Mouse (Mus musculus): ENCODE measurements around the gene Vax1. TPM values are rescaled to one million over a fixed set of nuclear protein-coding genes. Genes with fewer than 3 reads are reported as not detected.
A peak's percentile ranks its signal among the peaks of the same experiment; 100 is the strongest.

Gene Vax1
- polyA plus RNA-seq, 1 experiment from 2014 or later, result 0.89 TPM

DNA sequence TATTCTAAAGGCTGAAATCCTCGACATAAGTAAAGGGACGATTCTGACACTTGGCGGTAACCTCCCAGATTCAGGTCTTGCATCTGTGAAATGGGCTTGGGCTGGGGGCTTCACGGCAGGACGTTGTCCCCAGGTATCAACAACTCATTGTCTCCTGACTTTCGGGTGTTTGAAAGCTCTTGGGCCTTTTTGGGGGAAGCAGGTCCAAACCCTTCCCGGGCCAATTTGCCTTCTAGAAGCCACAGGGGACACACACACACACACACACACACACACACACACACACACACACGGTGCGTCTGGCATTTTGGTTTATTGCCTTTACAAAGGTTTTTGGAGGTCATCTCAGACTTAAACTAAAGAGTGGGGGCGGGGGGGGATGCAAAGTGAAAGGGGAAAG lies 23.6 kb upstream of the Vax1 start:
- no peak overlapping the region; the same call in 1 of the 2 replicates for H3K9ac ChIP-seq (replicated peaks; ENCODE audit: low read depth, low read length)
- H3K9me3 ChIP-seq (ENCODE audit: control insufficient read depth, low read length), result no peaks in the 10 kb centered on the region
- 4% methylated on average over 10 of the region's 10 CpGs for WGBS
- H3K4me3 ChIP-seq (replicated peaks; ENCODE audit: low read length), result peak overlapping the region; percentile 30
- peak overlapping the region; percentile 54; the same call in 1 of the 2 replicates for H3K4me2 ChIP-seq (ENCODE audit: low read length)
- H3K27ac ChIP-seq (ENCODE audit: low read length), result no peak overlapping the region
- ATAC-seq, result no peak
- H3K36me3 ChIP-seq (ENCODE audit: control insufficient read depth, insufficient read depth), result no peaks in the 10 kb centered on the region
- H3K27me3 ChIP-seq (replicated peaks; ENCODE audit: control insufficient read depth, insufficient read depth, low read length), result peaks cover 59% of the 10 kb centered on the region
- H3K4me1 ChIP-seq (replicated peaks; ENCODE audit: control insufficient read depth, insufficient read depth, low read length), result peaks cover 11% of the 10 kb centered on the region

DNA sequence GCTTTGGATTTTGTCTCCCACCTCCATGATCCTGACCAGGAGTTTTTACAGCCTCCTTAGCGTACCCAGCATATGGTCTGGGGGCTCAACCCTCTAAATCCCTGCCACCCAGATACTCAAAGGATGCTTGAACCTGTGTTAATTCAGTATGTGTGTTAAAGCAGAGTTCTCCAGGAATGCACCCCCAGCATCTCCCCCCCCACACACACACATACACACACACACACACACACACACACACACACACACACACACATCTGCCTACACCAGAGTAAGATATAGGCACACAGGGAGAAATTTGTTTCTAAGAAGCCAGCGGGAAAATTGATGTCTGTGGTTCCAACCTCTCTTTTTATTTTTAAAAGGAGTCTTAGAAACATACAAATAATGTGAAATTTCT lies 22.6 kb upstream of the Vax1 start:
- no peak overlapping the region for H3K4me2 ChIP-seq (ENCODE audit: low read length)

DNA sequence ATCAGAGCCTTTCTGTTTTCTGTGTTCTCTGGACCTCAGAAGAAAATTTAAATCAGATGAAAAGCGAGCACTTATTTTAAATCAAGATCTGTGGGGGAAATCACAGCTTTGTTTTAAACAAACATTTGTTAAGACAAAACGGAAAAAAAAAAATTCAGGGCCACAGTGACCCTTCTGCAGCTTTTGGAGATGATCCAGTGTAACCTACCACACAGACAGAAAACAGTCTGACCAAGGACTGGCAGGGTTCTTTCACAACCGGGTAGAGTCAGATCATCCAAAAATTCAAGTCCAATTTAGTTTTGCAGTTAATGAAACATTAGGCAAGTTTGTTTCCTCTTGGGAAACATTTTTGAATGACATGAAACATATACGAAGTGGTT lies 21.3 kb upstream of the Vax1 start:
- Histone ChIP-seq H3K27ac (ENCODE audit: low read length) (no peak overlapping the region), H3K4me2 (ENCODE audit: low read length) (no peak overlapping the region), H3K4me1 (replicated peaks; ENCODE audit: control insufficient read depth, insufficient read depth, low read length) (peaks cover 9% of the 10 kb centered on the region), H3K36me3 (ENCODE audit: control insufficient read depth, insufficient read depth) (no peaks in the 10 kb centered on the region), H3K27me3 (replicated peaks; ENCODE audit: control insufficient read depth, insufficient read depth, low read length) (peaks cover 52% of the 10 kb centered on the region), H3K9ac (replicated peaks; ENCODE audit: low read depth, low read length) (no peak overlapping the region), H3K9me3 (ENCODE audit: control insufficient read depth, low read length) (no peaks in the 10 kb centered on the region), H3K4me3 (replicated peaks; ENCODE audit: low read length) (no peak overlapping the region)
- 13% methylated on average over 4 of the region's 4 CpGs for WGBS
- no peak for ATAC-seq

More for the DNA sequence above, 22.6 kb upstream of the Vax1 start:
- Histone ChIP-seq H3K27ac (ENCODE audit: low read length) (no peak overlapping the region), H3K27me3 (replicated peaks; ENCODE audit: control insufficient read depth, insufficient read depth, low read length) (peaks cover 59% of the 10 kb centered on the region), H3K4me3 (replicated peaks; ENCODE audit: low read length) (no peak overlapping the region), H3K36me3 (ENCODE audit: control insufficient read depth, insufficient read depth) (no peaks in the 10 kb centered on the region), H3K4me1 (replicated peaks; ENCODE audit: control insufficient read depth, insufficient read depth, low read length) (peaks cover 11% of the 10 kb centered on the region), H3K9me3 (ENCODE audit: control insufficient read depth, low read length) (no peaks in the 10 kb centered on the region), H3K9ac (replicated peaks; ENCODE audit: low read depth, low read length) (no peak overlapping the region)
- no peak for ATAC-seq
- WGBS, result 14% methylated on average over 2 of the region's 2 CpGs

DNA sequence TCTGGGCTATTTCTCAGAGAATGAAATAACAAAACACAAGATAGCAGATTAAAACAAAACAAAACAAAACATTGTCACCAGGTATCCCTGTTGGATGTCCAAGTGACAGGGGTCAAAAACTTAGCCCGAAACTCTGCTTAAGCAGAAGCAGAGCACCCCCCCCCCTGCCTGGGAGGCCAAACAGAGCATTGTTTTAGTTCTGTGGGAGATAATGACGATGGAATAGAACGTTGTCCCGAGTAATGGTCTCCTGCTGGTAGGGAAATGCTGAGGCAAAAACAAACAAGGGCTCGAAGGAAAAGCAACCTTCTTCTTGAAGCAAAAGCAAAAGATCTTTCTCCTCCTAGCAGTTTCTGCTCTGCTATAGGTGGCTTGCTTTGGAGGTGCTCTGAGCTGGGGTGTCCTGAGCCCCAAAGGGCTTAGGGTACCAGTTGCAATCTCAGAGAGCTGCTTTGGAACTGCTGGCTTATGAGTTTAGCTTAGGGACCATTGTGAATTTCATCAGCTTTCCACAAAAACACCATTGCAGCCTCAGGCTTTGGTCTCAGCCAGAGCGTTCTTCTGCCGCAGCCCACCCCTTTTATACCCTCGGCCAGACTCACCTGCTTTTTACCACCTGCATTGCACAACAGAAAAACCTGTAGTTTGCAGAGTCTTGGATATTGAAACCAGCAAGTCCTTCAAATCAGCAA lies 20.7 kb upstream of the Vax1 start:
- Histone ChIP-seq H3K36me3 (ENCODE audit: control insufficient read depth, insufficient read depth) (no peaks in the 10 kb centered on the region), H3K4me2 (ENCODE audit: low read length) (no peak overlapping the region), H3K27me3 (replicated peaks; ENCODE audit: control insufficient read depth, insufficient read depth, low read length) (peaks cover 51% of the 10 kb centered on the region), H3K4me1 (replicated peaks; ENCODE audit: control insufficient read depth, insufficient read depth, low read length) (peaks cover 8% of the 10 kb centered on the region), H3K9ac (replicated peaks; ENCODE audit: low read depth, low read length) (no peak overlapping the region), H3K4me3 (replicated peaks; ENCODE audit: low read length) (no peak overlapping the region), H3K27ac (ENCODE audit: low read length) (no peak overlapping the region), H3K9me3 (ENCODE audit: control insufficient read depth, low read length) (no peaks in the 10 kb centered on the region)
- 7% methylated on average over 8 of the region's 8 CpGs for WGBS
- ATAC-seq, result no peak

DNA sequence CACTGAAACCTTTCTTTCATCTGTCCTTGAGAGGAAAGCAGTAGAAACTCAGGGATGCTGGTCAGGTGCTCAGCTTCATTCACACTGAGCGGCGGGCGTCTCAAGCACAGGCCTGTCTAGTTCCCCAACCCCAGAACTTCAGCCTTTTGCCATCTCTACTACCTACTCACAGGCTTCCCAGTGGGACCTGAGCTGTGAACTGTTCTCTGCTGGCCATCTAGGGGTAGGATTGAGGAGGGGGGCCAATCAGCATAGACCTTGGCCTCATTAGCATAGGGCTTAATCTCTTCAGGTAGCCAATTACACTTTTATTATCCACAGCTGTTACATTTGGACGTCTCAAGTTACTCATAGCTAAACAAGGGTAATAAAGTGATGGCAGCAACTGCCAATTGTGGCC lies 19.1 kb upstream of the Vax1 start:
- Histone ChIP-seq H3K4me3 (replicated peaks; ENCODE audit: low read length) (no peak overlapping the region), H3K27ac (ENCODE audit: low read length) (no peak overlapping the region), H3K27me3 (replicated peaks; ENCODE audit: control insufficient read depth, insufficient read depth, low read length) (peaks cover 53% of the 10 kb centered on the region), H3K36me3 (ENCODE audit: control insufficient read depth, insufficient read depth) (no peaks in the 10 kb centered on the region), H3K4me1 (replicated peaks; ENCODE audit: control insufficient read depth, insufficient read depth, low read length) (peaks cover 3% of the 10 kb centered on the region), H3K9me3 (ENCODE audit: control insufficient read depth, low read length) (no peaks in the 10 kb centered on the region), H3K9ac (replicated peaks; ENCODE audit: low read depth, low read length) (no peak overlapping the region), H3K4me2 (ENCODE audit: low read length) (no peak overlapping the region)
- WGBS, result 32% methylated on average over 4 of the region's 4 CpGs
- ATAC-seq, result no peak

DNA sequence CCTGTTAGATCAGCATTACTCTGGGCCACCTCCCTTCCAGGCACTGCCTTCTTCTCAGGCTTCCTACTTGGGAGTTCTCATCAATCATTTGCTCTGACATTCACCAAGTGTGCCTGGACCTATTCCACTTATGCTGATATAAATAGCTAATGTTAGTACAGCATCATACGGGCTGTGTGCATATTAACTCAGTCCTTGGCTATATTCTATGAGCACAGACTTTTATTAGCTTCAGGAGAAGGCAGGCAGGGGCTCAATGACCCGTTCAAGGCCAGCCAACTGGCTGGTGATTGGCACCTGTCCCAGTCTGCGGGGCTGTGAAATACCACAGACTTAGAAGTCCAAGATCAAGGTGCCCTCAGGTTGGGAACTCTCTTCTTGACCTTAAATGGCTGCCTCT lies 14.1 kb upstream of the Vax1 start:
- WGBS, result 44% methylated on average over 3 of the region's 3 CpGs
- Histone ChIP-seq H3K9ac (replicated peaks; ENCODE audit: low read depth, low read length) (no peak overlapping the region), H3K27ac (ENCODE audit: low read length) (no peak overlapping the region), H3K4me2 (ENCODE audit: low read length) (no peak overlapping the region), H3K27me3 (replicated peaks; ENCODE audit: control insufficient read depth, insufficient read depth, low read length) (peaks cover 35% of the 10 kb centered on the region), H3K36me3 (ENCODE audit: control insufficient read depth, insufficient read depth) (no peaks in the 10 kb centered on the region), H3K9me3 (ENCODE audit: control insufficient read depth, low read length) (no peaks in the 10 kb centered on the region), H3K4me3 (replicated peaks; ENCODE audit: low read length) (no peak overlapping the region), H3K4me1 (replicated peaks; ENCODE audit: control insufficient read depth, insufficient read depth, low read length) (no peaks in the 10 kb centered on the region)
- ATAC-seq, result no peak

DNA sequence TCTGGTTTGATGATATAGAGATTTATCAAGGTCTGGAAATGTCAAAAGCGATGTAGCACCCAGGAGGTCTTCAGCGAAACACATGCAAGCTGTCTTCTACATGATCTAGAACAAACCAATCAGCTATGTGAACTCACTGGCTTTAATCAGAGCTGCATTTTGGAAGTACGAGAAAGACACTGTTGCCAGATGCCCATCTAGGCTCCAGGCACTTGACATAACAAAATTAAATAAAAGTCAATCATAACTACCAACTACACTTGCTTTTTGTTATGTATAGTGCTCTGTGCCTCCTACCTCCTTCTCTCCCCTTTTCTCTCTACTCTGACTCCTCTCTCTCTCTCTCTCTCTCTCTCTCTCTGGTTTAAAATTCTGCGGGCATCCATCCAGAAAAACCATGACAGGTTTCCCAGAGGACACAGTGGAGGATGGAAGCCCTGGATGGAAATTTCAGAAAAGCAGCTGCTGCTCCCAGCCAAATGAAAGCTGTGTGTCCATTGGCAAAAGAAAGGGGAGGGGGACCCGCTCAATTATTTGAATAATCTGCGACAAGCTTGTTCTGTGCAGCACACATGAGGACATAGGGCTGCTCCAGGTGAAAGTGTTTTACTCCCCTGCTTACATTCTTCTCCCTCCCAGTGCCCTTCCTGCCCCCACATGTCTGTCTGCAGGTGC lies 3.6 kb upstream of the Vax1 start:
- H3K36me3 ChIP-seq (ENCODE audit: control insufficient read depth, insufficient read depth), result no peaks in the 10 kb centered on the region
- no peak overlapping the region for H3K27ac ChIP-seq (ENCODE audit: low read length)
- no peak overlapping the region for H3K4me2 ChIP-seq (ENCODE audit: low read length)
- H3K27me3 ChIP-seq (replicated peaks; ENCODE audit: control insufficient read depth, insufficient read depth, low read length), result peaks cover 40% of the 10 kb centered on the region
- ATAC-seq, result no peak
- WGBS, result 10% methylated on average over 6 of the region's 6 CpGs
- H3K9ac ChIP-seq (replicated peaks; ENCODE audit: low read depth, low read length), result no peak overlapping the region
- peaks cover 22% of the 10 kb centered on the region for H3K4me1 ChIP-seq (replicated peaks; ENCODE audit: control insufficient read depth, insufficient read depth, low read length)
- no peaks in the 10 kb centered on the region for H3K9me3 ChIP-seq (ENCODE audit: control insufficient read depth, low read length)
- H3K4me3 ChIP-seq (replicated peaks; ENCODE audit: low read length), result no peak overlapping the region

DNA sequence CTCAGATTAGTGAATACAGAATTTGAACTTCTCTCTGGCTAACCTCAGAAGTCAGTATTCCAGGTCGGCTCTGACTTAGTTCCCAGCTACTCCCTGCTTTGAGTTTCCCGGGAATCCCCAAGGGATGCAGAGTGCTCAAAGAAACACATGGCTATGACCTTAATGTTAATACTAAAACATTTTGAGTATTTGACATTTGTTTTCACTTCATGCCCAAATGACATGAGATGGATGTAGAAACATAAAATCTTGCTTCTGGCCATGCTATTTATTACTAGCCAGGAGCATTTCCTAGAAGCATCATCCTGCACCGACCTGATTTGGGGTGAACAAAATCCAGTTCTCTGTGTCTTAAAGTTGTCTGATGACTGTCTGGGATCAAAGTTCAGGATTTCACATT lies 2.9 kb upstream of the Vax1 start:
- no peaks in the 10 kb centered on the region for H3K36me3 ChIP-seq (ENCODE audit: control insufficient read depth, insufficient read depth)
- 9% methylated on average over 3 of the region's 3 CpGs for WGBS
- ATAC-seq, result no peak
- no peaks in the 10 kb centered on the region for H3K9me3 ChIP-seq (ENCODE audit: control insufficient read depth, low read length)
- H3K4me1 ChIP-seq (replicated peaks; ENCODE audit: control insufficient read depth, insufficient read depth, low read length), result peaks cover 26% of the 10 kb centered on the region
- peaks cover 47% of the 10 kb centered on the region for H3K27me3 ChIP-seq (replicated peaks; ENCODE audit: control insufficient read depth, insufficient read depth, low read length)
- no peak overlapping the region for H3K27ac ChIP-seq (ENCODE audit: low read length)
- no peak overlapping the region for H3K4me3 ChIP-seq (replicated peaks; ENCODE audit: low read length)
- H3K4me2 ChIP-seq (ENCODE audit: low read length), result no peak overlapping the region
- H3K9ac ChIP-seq (replicated peaks; ENCODE audit: low read depth, low read length), result no peak overlapping the region

DNA sequence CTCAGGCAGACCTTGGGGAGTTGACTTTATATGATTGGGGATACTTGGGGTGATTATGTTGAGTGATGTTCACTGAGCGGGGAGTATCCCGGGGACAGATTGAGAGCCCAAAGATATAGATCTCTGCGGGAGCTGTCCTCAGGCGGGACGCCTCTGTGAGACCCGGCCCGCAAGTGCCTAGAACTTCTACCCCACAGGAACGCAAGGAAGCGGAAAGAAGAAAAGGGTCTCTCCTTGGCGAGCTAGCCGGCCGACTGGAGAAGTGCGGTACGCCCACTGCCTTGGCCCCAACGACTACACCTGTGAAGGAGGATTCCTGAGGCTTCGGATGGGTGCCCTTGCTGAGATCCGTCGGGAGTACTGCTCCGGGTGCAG lies 2.0 kb upstream of the Vax1 start:
- WGBS, result under 1% methylated on average over 19 of the region's 19 CpGs
- Histone ChIP-seq H3K4me2 (ENCODE audit: low read length) (peak overlapping the region; percentile 63), H3K9me3 (ENCODE audit: control insufficient read depth, low read length) (no peaks in the 10 kb centered on the region), H3K4me1 (replicated peaks; ENCODE audit: control insufficient read depth, insufficient read depth, low read length) (peaks cover 33% of the 10 kb centered on the region), H3K27me3 (replicated peaks; ENCODE audit: control insufficient read depth, insufficient read depth, low read length) (peaks cover 49% of the 10 kb centered on the region), H3K9ac (replicated peaks; ENCODE audit: low read depth, low read length) (no peak overlapping the region), H3K4me3 (replicated peaks; ENCODE audit: low read length) (peak overlapping the region; percentile 13), H3K36me3 (ENCODE audit: control insufficient read depth, insufficient read depth) (no peaks in the 10 kb centered on the region), H3K27ac (ENCODE audit: low read length) (no peak overlapping the region)
- no peak for ATAC-seq
